Mouse (Mus musculus): ENCODE measurements around the gene Map3k11. TPM values are rescaled to one million over a fixed set of nuclear protein-coding genes. Genes with fewer than 3 reads are reported as not detected.

Gene Map3k11
- 71.1 and 90.9 TPM in 2 replicates for polyA plus RNA-seq (2012; rRNA removed)

DNA sequence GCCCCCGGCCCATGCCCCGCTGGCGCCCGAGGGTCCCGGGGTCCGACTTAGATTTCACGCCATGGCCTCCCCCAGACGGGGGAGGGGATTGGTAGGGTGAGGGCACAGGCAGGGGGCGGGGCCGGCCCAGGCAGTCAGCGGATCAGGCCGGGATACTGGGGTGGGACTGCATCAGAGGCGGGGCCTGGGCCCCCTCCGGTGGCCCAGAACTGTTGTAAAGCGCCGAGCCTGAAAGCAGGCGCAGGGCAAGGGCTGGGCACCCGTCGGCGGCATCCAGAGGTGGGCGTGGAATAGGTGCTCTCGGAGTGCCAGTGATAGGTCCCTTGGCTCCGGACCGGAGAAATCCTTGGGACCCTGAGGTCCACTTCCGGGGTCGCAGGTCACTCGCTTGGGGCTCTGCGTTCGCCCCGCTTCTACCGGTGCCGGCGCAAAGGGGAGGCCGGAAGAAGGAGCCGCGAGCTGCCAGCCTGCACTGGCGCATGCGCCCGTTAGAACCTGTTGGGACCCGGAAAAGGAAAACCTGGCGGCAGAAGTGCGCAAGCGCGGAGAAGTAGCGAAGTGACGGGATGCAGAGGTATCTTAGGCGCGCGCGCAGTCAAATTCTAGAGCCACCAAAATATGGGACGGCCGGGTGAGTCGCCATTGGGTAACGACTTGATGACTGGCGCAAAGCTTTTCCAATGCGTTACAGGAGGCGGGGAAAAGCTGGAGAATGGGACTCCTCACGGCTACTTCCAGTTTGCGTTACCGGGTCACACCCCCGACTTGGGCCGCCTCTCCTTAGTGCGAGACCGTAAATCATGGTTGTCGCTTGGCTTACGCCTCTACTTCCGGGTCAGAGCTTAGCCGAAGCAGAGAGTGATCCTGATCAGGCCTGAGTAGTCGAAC, at the start of gene Map3k11, which contains the start of gene Pcnx3:
Map3k11 (plus strand) TSS at position 543 of the 888 bp plus-strand sequence.
Pcnx3 (minus strand) TSS at position 709 of the 888 bp plus-strand sequence.
- peak; percentile 96 for DNase-seq (ENCODE audit: low read depth, low spot score)
- WGBS = under 1% methylated on average over 68 of the region's 69 CpGs

DNA sequence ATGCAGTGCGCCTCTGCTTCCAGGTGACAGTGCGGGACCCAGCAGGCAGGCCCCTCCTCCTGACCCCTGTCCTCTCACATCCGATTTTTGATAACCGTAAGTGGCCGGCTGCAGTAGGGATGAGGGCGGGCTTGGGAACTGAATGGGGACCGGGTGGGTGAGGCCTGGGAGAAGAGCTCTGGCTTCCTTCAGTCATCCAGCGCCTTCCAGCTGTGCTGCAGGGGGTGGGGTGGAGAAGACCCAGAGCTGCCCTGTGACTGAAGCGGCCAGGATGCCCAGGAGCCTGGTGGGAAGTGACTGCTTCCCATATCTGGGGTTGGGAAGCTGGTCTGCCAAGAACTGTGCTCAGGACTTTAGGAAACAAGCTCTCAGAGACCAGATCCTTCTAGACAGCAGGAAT, 48.2 kb upstream of the Map3k11 start:
- no peak for DNase-seq (ENCODE audit: low read depth, low spot score)
- 87% methylated on average over 9 of the region's 9 CpGs for WGBS

- 91% methylated on average over 17 of the region's 17 CpGs for WGBS
- DNase-seq (ENCODE audit: low read depth, low spot score) = no peak
Measured at GRCm38 (mm10) chr19:5641021-5641420, 47.5 kb upstream of the Map3k11 start.

DNA sequence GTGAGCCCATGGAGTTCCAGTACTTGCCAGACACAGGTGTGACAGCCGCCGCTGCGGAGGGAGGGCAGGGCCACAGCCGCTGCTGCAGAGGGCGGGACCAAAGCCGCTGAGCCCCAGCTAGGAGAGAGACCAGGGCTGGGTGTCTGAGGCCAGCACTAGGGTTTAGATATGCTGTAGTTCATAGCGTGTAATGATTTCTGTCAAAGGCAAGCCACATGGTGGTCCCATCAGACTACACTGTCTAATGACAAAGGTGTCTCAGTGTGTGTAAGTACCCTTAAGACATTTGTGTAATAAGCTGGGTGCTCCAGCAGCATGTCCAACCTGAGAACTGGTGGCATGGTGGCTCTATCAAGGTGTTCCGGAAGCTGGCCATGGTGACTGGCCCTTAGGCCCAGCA, 46.9 kb upstream of the Map3k11 start:
- 89% methylated on average over 8 of the region's 8 CpGs for WGBS
- DNase-seq (ENCODE audit: low read depth, low spot score) = no peak

DNA sequence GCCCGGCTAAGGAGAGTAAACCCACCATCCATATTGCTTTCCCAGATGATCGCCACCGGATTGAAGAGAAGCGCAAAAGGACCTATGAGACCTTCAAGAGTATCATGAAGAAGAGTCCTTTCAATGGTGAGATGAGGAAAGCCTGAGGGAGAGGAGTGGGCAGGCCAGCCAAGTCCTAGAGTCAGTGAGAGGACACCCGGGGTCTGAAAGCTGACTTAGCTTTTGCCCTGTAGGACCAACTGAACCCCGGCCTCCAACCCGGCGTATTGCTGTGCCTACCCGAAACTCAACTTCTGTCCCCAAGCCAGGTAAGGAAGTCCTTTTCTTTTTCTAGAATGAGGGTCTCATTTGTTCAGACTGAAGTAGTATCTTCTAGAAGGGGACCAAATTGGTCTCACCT, 43.3 kb upstream of the Map3k11 start:
- no peak for DNase-seq (ENCODE audit: low read depth, low spot score)
- 95% methylated on average over 9 of the region's 9 CpGs for WGBS

GRCm38 (mm10) chr19:5646731-5647330, 41.7 kb upstream of the Map3k11 start:
- WGBS = 89% methylated on average over 8 of the region's 8 CpGs
- no peak for DNase-seq (ENCODE audit: low read depth, low spot score)

DNA sequence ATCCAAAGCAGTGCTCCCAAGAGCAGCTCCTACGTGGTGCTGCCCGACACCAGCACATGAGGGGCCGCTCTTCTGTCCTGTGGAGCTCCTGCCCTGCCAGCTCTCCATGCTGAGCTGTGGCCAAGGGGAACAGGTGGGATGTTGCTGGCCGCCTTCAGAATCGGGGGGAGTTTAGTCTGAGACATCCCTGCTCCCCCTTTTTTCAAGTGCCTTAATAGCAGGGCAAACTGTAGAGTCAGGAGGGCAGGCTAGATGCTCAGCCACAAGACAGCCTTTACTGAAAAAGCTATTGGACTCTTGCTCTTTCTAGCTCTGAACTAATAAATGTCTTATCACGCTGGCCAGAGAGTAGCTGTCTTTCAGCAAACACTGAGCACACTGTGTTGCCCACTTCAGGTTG, 40.8 kb upstream of the Map3k11 start:
- WGBS = 90% methylated on average over 6 of the region's 6 CpGs
- no peak for DNase-seq (ENCODE audit: low read depth, low spot score)

- DNase-seq (ENCODE audit: low read depth, low spot score) = peak; percentile 35
Measured at GRCm38 (mm10) chr19:5648401-5649297, 39.9 kb upstream of the Map3k11 start.

GRCm38 (mm10) chr19:5649298-5649741, 39.2 kb upstream of the Map3k11 start:
- 45% methylated on average over 6 of the region's 6 CpGs for WGBS
- DNase-seq (ENCODE audit: low read depth, low spot score) = no peak

More at GRCm38 (mm10) chr19:5648401-5649297, 39.9 kb upstream of the Map3k11 start:
- 4% methylated on average over 26 of the region's 26 CpGs for WGBS

DNA sequence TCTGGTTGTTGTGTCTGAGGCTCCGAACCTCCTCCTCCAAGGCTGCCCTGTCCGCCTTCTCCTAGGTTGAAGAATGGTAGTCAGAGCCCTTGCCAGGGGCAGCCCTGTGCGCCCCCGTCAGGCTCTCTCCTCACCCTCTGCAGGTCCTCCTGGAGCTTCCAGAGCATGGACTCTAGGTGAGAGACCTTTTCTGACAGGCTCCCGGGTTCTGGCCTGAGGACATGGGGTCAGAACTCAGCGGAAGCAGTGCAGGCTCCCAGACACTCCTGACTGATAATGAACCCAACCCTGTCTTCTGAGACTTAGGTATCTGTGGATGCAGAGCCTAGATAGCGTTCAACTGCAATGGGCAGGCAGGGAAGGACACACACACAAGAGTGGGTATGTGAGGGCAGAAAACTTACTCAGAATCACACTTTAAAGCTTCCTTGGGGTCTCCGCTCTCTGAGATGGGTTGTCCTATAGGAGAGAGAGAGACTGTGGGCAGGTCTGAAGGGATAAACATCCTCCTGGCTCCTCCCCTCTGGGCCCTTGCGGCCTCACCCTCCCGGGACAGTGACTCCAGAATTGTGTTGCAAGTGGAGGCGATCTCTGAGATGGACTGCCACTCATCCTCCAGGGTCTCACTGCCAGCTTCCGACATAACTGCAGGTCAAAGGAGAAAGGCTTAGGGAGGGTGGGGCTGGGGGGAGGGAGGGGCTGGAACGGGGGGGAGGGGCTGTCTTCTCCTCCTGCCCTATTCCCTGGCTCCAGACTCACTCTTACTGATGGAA, 36.9 kb upstream of the Map3k11 start:
- no peak for DNase-seq (ENCODE audit: low read depth, low spot score)
- 77% methylated on average over 13 of the region's 13 CpGs for WGBS

- DNase-seq (ENCODE audit: low read depth, low spot score) = no peak
- 90% methylated on average over 6 of the region's 6 CpGs for WGBS
Measured at GRCm38 (mm10) chr19:5652570-5652969, 36.0 kb upstream of the Map3k11 start.

DNA sequence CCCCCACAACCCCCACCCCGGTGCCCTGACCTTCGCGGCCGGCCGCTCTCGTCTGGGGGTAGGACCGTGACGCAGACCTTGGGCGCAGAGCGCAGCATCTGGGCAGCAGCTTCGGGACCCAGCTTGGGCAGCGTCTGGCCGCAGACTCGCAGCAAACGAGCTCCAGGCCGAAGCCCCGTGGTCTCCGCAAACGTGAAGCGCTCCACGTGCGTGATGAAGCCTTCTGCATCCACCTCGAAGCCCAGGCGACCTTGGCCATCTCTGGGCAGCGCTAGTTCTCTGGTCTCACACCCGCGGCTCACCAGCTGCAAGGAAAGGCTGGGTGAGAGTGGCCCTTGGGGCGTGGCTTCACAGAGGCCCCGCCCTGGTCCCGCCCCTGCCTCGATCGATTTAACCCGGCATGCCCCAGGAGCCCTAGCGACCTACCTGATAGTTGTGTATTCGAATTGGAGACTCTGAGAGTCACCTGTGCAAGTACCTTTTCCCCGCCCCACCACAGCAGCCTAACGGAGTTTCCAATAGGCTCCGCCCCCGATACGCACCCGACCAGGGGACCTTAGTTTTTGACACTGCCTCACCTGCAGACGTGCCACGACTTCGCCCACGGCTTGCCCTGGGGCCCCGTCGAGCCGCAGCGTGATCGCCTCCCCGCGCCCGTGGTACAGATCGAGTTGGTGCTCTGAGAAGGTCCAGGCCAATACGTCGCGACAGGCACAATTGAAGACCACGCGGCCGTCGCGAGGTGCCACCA, 34.4 kb upstream of the Map3k11 start:
- WGBS = 23% methylated on average over 62 of the region's 62 CpGs
- DNase-seq (ENCODE audit: low read depth, low spot score) = peak; percentile 39

GRCm38 (mm10) chr19:5654720-5655298, 33.7 kb upstream of the Map3k11 start:
- DNase-seq (ENCODE audit: low read depth, low spot score) = no peak
- WGBS = 39% methylated on average over 43 of the region's 43 CpGs

DNA sequence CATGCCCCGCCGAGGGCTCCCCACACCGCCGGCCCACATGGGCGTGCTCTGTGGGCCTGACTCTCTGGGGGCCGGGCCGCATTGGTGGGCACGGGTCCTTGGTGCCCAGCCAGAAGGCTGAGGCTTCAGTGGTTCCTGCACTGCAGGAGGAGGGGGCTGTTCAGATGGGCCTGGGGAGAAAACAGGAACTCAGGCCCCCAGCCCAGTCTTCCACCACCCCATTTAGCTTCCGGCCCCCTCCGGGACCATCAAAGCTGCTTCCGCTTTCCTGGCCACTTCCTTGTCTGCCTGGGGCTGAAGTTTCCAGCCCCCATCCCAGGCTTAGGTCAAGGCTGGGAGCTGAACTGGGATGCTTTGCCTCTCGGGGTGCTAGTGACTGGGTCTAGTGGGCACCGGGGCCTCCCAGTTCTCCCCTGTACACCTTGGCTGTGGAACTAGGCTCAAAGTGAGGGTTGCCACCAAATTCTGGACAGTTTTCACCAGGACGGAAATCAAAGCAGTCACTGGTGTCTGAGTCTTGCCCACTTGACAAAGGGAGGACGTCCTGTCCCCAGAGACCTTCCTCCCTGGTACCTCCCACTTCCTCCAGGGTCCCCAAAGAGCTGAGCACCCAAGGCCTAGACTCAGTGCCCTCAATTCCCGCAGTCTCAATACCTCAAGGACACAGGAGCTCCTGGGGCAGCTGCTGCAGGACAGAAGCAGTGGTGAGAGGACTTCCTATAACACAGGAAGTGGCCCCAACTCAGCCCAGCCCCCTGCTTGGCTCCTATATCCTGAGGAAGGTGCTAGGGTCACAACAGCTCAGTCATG, 27.4 kb upstream of the Map3k11 start:
- DNase-seq (ENCODE audit: low read depth, low spot score) = no peak
- WGBS = 74% methylated on average over 16 of the region's 16 CpGs

DNA sequence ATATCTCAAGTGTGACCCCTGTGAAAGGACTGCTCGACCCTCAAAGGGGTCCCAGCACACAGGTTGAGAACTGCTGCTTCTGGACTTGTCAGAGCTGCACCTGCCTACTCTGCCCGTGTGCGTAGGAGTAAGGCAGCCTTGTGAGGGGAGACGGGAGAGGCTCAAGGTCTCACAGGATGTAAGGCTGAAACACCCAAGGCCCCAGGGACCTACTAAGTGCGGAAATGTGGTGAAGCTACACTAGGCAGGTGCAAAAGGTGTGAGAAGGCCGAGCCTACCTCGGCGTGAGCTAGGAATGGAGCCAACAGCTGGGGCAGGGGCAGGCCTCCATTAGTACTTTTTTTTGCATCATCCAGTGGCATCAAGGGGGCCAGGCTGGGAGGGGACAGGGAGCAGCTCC, 26.2 kb upstream of the Map3k11 start:
- no peak for DNase-seq (ENCODE audit: low read depth, low spot score)
- WGBS = 65% methylated on average over 8 of the region's 8 CpGs

DNA sequence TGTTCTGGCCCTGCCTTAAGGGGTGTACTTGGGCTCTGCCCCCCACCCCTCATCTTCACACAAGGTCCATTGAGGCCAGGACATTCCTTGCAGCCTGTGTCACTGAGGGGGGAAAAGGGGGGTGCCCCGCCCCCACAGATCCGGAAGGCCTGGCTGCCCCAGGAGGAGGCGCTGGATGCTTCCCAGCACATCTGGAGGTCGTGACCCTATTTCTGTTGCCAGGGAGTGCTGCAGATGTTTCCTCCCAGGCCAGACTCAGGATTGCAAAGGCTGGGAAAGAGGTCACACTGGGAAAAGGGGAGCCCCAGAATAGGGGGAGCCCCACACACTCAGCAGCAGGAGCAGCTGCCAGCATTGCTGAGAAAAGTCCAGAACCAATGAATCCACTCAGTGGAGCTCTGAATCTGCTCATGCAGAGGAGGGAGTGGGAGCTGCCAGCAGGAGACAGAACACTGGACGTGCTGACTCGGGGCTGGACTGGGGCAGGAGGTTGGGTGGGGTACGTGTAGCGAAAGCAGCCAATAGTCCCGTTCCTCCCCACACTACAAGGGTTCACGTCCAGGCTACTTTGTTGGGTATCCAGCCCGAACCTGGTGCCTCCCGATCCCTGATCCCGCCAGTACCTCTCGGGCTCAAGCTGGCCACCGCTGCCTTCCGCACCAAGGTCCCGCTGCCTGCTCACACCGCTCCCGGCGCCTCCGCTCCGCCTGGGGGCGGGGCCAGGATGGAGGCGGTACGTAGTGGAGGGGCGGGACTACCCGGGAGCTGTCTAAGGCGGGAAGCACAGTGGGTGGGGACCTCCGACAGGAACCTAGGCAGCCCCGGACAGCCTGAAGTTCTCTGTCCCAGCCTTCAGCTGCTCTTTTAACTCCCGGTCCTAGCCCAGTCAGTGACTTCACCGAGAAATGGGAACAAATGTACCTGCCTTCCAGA, 25.3 kb upstream of the Map3k11 start, which contains the start of gene Sipa1:
Sipa1 (minus strand) TSS at position 727 of the 933 bp plus-strand sequence.
- 3% methylated on average over 32 of the region's 32 CpGs for WGBS

More for the DNA sequence above, 25.3 kb upstream of the Map3k11 start, which contains the start of gene Sipa1:
- peak; percentile 70 for DNase-seq (ENCODE audit: low read depth, low spot score)
